Mouse (Mus musculus) cerebellum, adult 11-12 months (tissue): ENCODE measurements around the gene Ralgps1.
A peak's percentile ranks its signal among the peaks of the same experiment; 100 is the strongest.

Source experiments
- DNase-seq: peaks from one replicate; pipeline ENCODE4 v3.0.0; 2022

Ralgps1 gene

GRCm38 (mm10) chr2:33370777-33371647, at the start of gene Ralgps1:
Gene Ralgps1 (minus strand): TSS chr2:33371486.
- DNase-seq, result peak; percentile 99

GRCm38 (mm10) chr2:33417454-33417853, 46.2 kb upstream of the Ralgps1 start:
- DNase-seq, result no peak

GRCm38 (mm10) chr2:33414019-33414418, 42.7 kb upstream of the Ralgps1 start:
- no peak for DNase-seq

- DNase-seq, result no peak
These were observed 40.8 kb upstream of the Ralgps1 start for GRCm38 (mm10) chr2:33412111-33412510.

- DNase-seq, result no peak
These were observed 32.3 kb upstream of the Ralgps1 start for GRCm38 (mm10) chr2:33403511-33404003.

DNA sequence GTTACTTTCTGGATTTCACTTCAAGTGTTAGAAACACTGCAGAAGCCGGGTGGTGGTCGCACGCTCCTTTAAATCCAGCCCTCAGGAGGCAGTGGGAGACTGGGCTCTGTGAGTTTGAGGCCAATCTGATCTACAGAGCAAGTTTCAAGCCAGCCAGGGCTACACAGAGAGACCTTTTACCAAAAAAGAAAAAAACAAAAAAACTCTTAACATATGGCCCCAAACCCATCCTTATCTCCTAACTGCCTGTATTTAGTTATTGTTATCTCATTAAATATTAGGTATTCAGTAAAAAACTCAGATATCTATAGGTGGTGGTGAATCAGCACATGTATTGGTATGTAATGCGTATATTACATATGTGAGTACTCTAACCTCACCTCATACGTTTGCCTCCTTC, 31.4 kb upstream of the Ralgps1 start:
- DNase-seq, result no peak

GRCm38 (mm10) chr2:33402236-33402635, 30.9 kb upstream of the Ralgps1 start:
- DNase-seq, result peak; percentile 52

DNA sequence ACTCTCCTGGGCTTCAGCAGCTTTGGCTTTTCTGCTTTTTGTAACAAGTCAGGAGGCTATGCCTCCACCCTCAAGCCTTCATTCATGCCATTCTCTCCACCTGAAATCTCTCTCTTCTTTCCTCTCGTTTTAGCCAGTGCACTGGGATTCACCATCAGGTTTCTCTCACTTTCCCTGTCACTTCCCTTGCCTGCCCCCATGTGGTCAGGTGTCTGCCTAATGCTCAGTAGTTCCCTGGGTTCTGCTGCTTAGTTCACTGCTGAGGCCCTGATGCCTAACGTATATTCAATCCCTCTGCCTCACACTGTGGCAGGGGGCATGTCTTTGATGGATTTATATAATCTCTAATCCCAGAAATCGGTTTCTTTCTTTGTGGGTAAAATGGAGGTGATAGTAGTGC, 29.9 kb upstream of the Ralgps1 start:
- peak; percentile 43 for DNase-seq

DNA sequence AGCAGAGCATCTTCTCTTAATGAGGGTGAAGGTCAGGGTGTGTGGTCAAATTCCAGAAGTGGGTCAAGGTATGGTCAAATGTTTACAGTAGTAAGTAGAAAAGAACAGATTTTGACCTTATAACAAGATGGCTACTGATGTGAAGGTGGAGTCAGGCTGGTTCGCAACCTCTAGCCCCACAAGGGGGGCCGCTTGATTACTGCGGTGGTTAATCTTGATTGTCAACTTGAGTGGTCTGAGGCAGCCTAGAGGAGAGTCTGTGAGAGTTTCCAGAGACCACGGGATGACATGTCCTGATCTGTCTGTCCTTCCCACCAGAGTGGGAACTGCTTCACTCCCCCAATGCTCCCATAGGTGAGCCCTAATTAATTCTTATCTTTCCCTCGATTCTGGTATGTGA, 29.3 kb upstream of the Ralgps1 start:
- DNase-seq, result no peak

DNA sequence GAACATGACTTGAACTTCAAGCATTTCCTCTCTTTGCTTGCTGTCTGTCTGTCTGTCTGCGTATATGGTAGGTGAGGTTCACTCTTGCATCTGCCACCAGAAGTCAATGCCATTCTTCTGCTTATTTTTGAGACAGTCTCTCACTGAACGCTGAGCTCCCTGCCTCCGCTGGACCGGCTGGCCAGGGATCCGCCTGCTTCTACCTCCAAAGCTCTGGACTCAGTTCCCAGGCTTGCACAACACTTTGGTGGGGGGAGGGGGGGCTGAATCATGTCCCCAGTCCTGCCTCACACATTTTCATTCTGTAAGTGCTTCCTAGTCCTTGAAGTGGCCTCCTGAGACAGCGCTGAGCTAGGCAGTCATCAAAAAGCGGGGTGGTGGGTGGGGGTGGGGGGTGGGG, 27.8 kb upstream of the Ralgps1 start:
- DNase-seq, result no peak

- no peak for DNase-seq
These were observed 25.8 kb upstream of the Ralgps1 start for GRCm38 (mm10) chr2:33397036-33397435.

DNA sequence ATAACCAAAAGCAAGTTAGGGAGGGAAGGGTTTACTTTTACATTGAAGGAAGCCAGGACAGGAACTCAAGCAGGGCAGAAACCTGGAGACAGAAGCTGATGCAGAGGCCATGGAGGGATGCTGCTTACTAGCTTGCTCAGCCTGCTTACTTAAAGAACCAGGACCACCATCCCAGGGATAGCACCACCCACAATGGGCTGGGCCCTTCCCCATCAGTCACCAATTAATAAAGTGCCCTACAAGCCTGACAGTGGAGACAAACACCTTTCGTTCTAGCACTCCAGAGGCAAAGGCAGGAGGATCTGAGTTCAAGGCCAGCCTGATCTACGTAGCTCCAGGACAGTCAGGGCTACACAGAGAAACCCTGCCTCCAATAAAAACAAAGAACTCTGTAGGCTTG, 23.8 kb upstream of the Ralgps1 start:
- DNase-seq, result no peak

GRCm38 (mm10) chr2:33393951-33394635, 22.8 kb upstream of the Ralgps1 start:
- peak; percentile 81 for DNase-seq

GRCm38 (mm10) chr2:33393021-33393420, 21.7 kb upstream of the Ralgps1 start:
- DNase-seq, result no peak

GRCm38 (mm10) chr2:33371648-33372408, 542 bp upstream of the Ralgps1 start:
- DNase-seq, result no peak

DNA sequence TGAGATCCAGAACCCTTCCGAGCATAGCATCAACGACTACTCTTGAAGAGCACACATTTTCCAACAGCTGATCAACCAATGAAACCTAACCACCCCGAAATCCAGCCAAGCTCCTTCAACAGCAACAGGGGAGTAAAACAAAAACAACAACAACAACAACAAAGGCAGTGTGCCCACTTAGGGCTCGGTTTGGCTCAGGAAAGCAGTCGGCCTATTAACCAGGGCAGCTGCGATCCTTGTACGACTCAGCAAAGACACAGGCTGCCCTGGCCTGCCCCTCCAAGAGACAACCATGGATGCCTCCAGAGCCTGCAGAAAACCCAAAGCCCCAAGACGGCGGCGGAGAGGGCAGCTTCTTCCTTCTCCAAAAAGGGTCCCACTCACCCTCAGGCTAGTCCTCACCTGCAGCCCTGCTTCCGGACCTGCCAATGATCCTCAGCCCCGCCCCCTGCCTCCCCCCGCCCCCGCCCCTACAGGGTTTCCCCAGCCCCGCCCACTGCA, 960 bp downstream of the Ralgps1 start:
- no peak for DNase-seq

DNA sequence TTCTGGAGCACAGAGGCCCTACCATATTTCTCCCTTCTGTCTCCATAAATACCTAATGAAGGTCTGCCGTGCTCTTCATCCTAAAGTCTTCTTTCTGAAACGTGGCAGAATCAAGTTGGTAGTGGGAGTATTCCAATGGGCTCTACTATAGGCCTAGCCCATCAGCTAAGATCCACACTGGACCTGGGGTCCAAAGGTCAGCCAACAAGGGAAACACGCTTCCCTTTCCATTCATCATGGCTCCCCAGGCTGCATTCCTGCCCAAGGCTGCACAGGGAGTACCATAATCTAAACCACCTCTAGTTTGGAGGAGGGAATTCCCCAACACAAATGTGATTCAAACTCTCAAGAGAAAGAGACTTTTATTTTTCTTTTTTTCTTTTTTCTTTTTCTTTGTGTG, 1.8 kb downstream of the Ralgps1 start:
- DNase-seq, result peak; percentile 10

- no peak for DNase-seq
These were observed 2.8 kb downstream of the Ralgps1 start for GRCm38 (mm10) chr2:33368486-33368885.

GRCm38 (mm10) chr2:33365703-33366471, 5.4 kb downstream of the Ralgps1 start:
- no peak for DNase-seq

DNA sequence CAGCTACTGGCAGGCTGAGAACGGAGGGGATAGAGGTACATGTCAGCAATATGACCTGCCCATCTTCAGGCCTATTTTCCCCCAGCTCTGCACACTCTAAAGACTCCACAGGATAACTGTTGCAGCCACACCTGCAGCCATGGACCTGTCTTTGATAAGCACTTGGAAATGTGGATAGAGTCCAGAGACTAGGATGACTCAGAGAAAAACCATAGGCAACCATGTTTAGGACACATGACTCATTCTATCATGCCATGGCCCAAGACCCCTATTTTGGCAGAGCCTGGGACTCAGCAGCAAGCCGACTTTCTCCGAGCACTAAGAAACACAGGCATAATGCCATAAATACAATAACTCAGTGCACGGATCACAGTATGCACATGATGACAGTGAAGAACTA, 6.6 kb downstream of the Ralgps1 start:
- no peak for DNase-seq

DNA sequence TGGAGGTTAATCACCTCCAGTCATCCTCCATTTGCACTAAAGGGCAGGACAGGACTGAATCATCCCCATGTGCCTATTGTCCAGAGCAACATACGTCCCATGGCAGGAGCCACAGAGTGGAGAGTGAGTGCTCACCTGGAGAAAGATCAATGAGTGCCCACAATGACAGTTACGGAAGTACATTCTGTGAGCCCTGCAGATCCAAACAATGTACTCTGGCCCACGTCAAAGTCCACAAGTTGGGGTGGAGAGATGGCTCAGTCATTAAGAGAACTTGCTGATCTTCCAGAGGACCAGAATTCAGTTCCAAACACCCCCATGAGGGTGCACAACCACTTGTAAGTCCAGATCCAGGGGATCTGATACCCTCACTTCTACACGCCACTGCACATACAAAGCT, 7.4 kb downstream of the Ralgps1 start:
- DNase-seq, result no peak

DNA sequence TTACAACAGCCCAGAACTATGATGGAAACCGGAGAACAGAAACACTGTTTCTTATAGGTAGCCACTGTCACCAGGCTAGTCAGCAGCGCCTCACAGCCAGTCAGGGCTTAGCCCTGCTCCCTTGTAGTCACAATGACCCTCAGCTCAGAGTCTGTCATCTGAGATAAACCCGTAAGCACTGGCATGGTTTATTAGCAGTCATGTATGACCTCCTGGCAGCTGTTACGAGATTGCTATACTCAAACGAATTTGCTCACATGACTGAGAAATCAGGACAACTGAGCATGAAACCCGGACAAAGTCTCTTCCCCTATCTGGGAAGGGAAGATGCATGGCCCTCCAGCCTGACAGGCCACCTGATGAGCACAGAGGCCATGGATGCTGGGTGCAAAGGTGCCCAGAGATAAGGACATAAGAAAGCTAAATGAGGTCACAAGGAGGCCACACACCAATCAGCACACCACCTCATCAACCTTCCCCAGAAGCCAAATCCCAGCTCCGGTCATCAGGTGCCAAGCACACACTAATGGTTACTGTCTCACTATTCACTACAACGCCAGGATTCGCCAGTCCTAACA, 10.1 kb downstream of the Ralgps1 start:
- DNase-seq, result no peak
